Mouse (Mus musculus): ENCODE results near the gene Mybpc1.
"Not testable (repeated sequence)": the region's sequence is repeated elsewhere in the genome, so short reads cannot be mapped to it uniquely, and the experiment has no call there.

Mybpc1 gene

DNA sequence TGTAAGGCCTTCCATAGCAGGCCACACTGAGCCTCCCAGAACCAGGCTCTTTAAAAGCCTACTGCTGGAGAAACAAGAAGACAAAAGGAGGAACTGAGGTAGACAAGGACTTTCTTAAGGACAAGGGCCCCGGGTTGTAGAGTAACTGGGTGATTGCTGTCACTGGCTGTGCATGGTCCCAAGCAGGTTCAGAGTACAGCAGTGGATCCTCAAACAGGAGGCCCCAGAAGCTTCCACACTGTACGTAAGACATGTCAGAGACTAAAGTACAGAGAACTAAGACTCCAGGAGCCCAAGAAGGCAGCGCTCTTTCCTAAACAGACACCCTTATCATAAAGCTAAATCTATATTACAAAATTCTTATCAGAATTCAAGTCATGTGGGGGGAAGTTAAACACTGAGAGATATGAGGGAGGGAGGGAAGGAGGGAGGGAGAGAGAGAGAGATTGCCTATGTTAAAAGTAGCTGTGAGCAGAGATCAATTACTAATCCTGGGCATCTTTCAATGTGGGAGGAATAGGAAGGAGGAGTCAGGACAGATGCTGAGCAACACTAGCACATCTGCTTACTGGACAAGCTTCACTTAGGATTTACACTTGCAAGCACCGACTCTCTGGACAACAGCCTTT is 109.9 kb downstream of the Mybpc1 start:
- in situ Hi-C loops (cut with MboI): no loop called here

DNA sequence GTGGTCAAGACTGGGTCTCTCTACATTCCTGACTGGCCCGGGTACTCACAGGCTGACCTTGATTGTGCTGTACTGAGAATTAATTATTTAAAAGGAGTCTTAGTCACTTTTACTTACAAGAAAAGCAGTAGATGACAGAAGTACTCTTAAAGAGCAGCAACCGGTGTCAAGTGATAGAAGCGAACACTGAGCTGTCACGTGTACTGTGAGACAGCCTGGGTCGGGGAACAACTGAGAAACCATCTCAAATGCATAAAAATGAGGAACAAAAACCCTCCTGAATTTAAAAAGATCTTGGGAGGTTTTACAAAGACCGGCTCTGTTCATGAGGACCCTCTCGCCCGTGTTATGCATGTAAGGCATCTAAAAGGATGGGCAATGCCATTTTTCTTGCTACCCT is 112.3 kb downstream of the Mybpc1 start:
- in situ Hi-C loops (cut with MboI): no loop called here

- in situ Hi-C loops (cut with MboI): no loop called here
Observed at GRCm38 (mm10) chr10:88491632-88492031, 113.3 kb downstream of the Mybpc1 start.

DNA sequence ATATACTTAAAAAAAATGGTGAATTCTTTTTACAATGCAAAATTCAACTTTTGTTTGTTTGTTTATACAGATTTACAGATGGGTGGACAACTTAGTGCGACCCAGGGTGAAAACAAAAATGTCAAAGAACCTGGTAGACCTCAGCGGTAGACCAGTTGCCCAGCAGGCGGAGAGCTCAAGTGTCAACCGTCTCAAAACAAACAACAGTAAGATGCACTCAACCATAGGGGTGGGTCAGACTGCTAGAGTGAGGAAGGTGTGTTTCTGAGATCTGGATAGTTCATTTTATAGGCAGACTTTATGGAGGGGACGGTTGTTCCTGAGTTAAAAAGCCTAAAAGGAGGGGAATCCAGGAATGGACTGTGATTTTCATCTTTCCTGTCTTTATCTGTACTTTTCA is 116.3 kb downstream of the Mybpc1 start:
- in situ Hi-C loops (cut with MboI): no loop called here

GRCm38 (mm10) chr10:88482866-88483265 is 122.1 kb downstream of the Mybpc1 start:
- in situ Hi-C loops (cut with MboI): not testable (repeated sequence)
